Mouse (Mus musculus): ENCODE measurements around the gene Ptprr.

- no peak for TF ChIP-seq CTCF (IDR thresholded peaks at IDR 0.05; ENCODE audit: low read depth, low read length)
- TF ChIP-seq POLR2A (IDR thresholded peaks at IDR 0.05; ENCODE audit: borderline replicate concordance, low read depth, low read length): no peak
These were observed 16.2 kb upstream of the Ptprr start for GRCm38 (mm10) chr10:116001838-116002237.
